Mouse (Mus musculus): ENCODE measurements around the gene Gypa.

Gene Gypa

DNA sequence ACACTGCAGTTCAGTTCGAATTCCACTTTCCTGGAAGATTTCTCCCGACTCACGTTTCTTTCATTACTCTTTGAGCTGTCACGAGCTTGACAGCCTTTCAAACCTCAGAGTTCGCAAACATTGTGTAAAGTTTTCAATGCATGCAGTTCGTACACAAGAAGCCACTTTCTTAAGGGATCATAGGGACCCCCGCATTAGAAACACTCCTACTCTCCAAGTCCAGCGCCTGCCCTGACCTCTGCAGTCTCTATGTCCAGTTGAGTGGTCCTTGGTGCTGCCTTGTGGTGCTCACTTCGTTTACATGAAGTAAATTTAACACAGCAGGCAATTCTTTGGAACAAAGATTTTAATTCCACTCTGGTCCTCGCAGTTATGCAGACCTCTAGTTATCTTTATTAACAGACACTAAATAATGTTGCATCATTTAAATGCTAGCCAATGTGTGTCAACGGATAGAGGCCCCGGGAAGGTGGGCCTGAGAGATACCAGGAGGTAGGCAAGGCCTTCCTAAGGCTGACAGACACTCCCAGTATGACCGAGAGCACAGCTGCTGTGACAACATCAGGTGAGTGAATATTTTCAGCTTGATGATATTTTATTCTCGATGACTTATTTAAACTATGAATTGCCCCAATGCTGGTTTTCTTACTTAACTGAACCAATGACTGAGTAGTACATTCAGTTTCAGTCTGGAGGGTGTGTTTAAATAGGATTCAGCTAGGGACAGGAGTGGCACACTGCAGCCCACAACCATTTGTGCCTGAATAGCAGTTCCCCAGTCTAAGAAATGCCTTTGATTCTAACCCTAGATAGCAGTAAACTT lies at the start of gene Gypa:
TSS of gene Gypa (plus strand) at position 259 of the 823 bp plus-strand sequence.
- in situ Hi-C loops (cut with MboI, MseI) = loop anchor here (10.0 kb wide), 1 partner anchor 899 kb away; no protein-coding TSS in a partner anchor

DNA sequence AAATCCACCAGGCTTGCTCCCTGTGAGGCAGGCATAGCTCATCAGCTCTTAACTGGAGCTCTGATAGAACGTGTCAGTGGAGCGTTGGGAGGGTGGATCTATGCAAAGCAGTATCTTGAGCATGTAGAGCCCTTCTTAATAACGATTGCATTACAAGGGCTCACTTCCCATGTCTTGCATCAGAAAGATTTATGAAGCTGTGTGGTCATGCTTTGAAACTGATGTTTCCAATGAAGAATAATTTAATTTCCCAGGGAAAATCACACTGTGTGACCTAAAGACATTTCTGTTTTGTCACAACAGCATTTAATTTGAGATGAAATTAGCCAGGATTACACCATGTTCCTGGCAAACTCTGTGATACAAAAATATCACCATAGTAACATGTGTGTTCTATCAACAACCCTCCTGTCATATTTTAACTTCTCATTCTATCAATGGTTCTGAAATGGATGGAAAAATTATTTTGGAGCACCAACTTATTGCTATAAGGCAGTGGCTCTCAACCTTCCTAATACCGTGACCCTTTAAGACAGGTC lies 49.0 kb upstream of the Gypa start:
- in situ Hi-C loops (cut with MboI, MseI) = no loop called here

DNA sequence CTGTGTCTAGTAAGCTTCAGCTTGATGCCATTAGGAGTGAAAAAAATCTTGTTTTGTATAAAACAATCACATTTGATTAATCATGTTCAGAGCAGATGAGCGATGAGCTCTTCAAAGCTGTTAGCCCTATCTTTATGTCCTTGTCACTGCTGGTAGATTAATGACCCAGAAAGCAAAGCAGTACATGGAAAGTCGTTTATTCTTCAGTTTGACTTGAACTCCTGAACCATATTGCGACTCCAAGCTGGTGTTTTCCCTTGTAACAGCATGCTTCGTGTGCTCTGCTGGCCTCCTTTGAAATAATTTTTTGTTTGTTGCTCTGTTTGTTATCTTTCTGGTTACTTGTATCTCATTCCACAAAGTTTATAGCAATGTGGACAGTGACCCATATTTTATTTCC lies 46.4 kb upstream of the Gypa start:
- in situ Hi-C loops (cut with MboI, MseI) = no loop called here

- in situ Hi-C loops (cut with MboI, MseI) = no loop called here
Measured at GRCm38 (mm10) chr8:80451938-80452690, 41.5 kb upstream of the Gypa start.

DNA sequence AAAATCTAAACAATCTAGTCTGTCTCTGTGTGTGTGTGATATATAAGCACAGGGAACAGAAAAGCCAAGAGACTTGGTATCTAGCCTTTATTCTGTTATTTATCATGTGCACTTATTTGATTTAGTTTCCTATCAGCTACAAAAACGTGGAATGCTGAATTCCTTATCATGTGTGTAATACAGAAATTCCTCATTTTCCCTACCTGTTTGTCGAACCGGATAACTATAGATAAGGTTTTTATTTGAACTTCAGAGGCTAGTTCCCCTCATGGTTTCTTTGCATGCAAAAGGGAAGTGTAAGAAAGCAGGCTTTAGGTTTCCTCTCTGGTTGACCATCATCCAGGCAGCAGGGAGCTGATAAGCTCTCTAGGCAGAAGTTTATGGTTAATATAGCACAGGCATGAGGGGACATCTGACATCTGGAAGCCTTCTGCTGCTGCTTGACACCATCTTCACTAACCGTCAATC lies 30.1 kb upstream of the Gypa start:
- in situ Hi-C loops (cut with MboI, MseI) = no loop called here

GRCm38 (mm10) chr8:80474971-80475370 lies 18.6 kb upstream of the Gypa start:
- in situ Hi-C loops (cut with MboI, MseI) = no loop called here

- in situ Hi-C loops (cut with MboI, MseI) = no loop called here
Measured at GRCm38 (mm10) chr8:80478156-80478555, 15.4 kb upstream of the Gypa start.

GRCm38 (mm10) chr8:80479129-80479528 lies 14.5 kb upstream of the Gypa start:
- in situ Hi-C loops (cut with MboI, MseI) = no loop called here

DNA sequence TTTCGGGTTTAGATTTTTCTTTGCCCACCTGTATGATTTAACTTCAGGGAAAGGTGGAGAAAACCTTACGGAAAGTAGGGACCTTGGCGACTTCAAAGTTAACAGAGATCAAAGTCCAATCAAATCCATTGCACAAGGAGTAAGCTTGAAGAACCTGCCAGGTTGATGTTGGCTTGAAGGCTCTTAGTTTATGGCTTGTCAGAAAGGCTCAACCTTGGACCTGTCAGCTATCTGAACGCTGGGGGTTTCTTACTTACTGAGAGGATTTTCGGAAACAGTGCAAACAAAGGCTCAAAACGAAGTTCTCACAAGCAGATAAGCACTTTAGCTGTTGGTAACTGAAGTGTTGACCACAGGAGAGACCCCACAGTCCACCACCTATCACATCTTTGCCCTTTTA lies 11.4 kb upstream of the Gypa start:
- in situ Hi-C loops (cut with MboI, MseI) = loop anchor here (5.0 kb wide), 1 partner anchor 750 kb away; no protein-coding TSS in a partner anchor

DNA sequence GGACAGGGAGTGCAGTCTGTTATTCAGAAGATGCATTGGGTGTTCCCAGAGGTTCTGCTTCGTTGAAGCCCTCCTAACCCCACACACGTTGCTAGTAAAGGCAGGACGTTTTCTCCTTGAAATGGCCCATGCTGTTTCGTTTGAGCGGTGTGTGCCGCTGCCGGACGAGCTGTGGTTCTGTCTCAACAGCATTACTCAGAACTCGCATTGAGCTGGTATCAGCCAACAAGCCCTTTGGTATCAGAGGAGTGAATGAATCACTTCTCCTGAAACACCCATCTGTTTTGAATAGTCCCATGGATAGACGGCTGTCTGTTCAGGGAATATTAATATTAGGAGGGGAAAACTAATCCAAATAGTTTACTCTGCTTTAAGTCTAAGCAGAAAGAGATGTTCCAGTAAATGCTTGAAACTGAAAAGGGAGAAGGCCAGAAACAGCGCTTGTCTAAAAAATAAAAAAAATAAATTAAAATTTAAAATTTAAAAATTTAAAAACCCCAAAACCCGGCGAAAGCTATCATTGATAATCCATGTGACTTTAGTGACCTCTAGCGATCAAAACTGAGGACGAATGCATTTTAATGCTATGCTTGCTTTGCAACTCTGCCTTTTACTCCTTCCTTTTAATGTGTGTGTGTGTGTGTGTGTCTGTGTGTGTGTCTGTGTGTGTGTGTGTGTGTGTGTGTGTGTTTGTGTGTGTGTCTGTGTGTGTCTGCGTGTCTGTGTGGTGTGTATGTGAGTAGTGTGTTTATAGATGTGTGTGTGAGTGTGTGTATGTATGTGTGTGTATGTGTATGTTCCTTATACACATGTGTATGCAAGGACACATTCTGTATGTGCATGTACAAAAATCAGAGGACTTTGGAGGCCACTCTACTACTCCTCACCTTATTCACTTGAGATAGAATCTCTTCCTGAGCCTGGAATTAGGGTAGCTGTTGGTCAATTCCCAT lies 10.5 kb upstream of the Gypa start:
- in situ Hi-C loops (cut with MboI, MseI) = loop anchor here (5.0 kb wide), 1 partner anchor 751 kb away; no protein-coding TSS in a partner anchor

GRCm38 (mm10) chr8:80491562-80491961 lies 2.0 kb upstream of the Gypa start:
- in situ Hi-C loops (cut with MboI, MseI) = loop anchor here (10.0 kb wide), 1 partner anchor 897 kb away; no protein-coding TSS in a partner anchor

DNA sequence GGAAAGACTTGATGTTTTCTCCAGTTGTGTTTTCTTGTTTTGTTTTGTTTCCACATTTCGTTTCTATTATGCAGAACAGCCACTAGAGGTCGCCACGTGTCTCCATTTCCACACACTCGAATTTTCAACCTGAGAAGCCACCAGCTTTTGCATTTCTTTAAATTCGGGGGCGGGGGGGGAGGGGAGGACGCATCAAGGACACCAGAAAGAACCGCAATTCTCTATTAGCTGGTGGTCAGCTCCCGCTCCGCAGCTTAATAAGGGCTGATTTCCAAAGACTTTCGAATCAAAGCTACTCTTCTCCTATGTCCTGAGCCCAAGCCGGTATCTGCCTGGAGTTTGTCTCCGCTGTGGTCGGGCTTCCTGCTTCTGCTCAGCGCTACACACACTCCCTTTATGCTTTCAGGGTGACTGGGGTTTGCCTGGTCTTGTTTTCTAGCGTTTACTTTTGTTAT lies 567 bp upstream of the Gypa start:
- in situ Hi-C loops (cut with MboI, MseI) = loop anchor here (10.0 kb wide), 1 partner anchor 898 kb away; no protein-coding TSS in a partner anchor

- in situ Hi-C loops (cut with MboI, MseI) = loop anchor here (10.0 kb wide), 1 partner anchor 900 kb away; no protein-coding TSS in a partner anchor
Measured at GRCm38 (mm10) chr8:80494346-80494660, 722 bp downstream of the Gypa start.

DNA sequence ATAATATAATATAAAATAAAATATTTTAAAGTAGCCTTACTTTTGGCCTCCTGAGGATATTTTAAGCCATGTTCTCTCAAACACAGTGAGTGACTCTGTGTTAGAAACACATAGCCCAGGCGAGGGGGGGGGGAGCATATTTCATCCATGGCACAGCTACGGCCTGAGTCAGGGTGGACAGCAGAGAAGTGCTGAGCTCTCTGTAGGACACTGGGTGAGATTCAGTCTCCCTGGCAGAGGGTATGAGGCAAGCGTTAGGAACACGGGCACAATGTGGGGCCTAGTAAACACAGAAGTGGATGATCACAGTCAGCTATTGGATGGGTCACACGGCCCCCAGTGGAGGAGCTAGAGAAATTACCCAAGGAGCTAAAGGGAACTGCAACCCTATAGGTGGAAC lies 1.2 kb downstream of the Gypa start:
- in situ Hi-C loops (cut with MboI, MseI) = loop anchor here (5.0 to 10.0 kb wide), 2 partner anchors 192 to 900 kb away; no protein-coding TSS in a partner anchor

- in situ Hi-C loops (cut with MboI, MseI) = loop anchor here (5.0 to 10.0 kb wide), 2 partner anchors 192 to 901 kb away; no protein-coding TSS in a partner anchor
Measured at GRCm38 (mm10) chr8:80495527-80495926, 1.9 kb downstream of the Gypa start.

GRCm38 (mm10) chr8:80497323-80497722 lies 3.7 kb downstream of the Gypa start:
- in situ Hi-C loops (cut with MboI, MseI) = loop anchor here (5.0 to 10.0 kb wide), 2 partner anchors 190 to 903 kb away; no protein-coding TSS in a partner anchor

DNA sequence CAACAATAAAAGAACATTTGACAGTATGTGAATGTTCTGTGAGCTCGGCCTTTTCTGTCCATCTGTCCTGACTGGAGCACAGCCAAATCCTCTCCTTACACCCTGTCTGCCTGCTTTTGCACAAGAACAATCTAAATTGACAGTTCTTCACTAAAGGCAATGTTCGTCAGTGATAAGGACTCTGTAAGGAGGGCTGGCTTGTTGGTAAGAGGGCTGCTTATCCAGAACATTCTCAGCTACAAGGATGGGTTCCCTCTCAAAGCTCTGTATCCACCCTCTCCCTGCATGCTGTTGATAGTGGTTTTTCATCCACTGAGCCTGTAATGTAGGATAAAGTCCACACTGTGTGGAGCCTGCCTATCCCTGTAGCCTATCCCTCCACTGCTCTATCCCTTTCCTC lies 6.7 kb downstream of the Gypa start:
- in situ Hi-C loops (cut with MboI, MseI) = no loop called here

DNA sequence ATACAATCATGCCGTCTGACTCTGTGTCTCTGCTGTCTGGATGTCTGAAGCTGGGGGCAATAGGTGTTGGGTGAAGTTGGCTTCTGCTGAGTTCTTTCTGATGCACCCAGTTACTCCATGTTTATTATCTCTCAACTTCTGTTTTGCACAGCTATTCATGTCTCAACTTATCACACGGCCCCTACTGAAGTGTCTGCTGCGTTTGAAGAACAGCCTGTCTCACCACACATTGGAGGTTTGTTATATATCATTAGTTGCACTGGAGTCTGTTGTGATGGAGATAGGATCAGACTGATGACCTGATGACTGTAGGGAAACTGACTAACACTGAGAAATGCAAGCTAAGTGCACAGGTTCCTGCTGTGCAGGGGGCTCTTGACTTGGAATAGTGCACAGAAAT lies 7.2 kb downstream of the Gypa start:
- in situ Hi-C loops (cut with MboI, MseI) = no loop called here

DNA sequence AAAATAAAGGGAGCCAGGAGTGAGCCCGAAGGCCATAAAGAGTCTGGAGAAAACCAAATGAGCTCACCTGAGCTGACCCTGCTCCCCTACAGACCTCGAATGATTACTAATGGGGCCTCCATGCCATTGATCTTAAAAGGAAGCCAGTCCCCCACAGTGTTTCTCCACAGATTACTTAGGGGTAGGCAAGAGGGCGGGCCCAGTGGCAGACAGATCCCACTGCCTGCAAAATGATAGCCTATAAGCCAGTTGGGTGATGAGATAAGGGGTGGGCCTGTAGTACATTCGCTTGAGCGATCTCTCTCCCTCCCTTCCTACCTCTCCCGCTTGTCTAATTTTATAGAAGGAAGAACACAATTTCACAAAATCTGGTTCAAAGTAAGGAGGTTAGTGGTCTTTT lies 7.7 kb downstream of the Gypa start:
- in situ Hi-C loops (cut with MboI, MseI) = no loop called here
